Mouse (Mus musculus) spleen, adult 2 months (tissue): ENCODE data around the gene Alg10b. TPM values are rescaled to one million over a fixed set of nuclear protein-coding genes. Genes with fewer than 3 reads are reported as not detected.
"Not testable (repeated sequence)": the region's sequence is repeated elsewhere in the genome, so short reads cannot be mapped to it uniquely, and the experiment has no call there.

ENCODE experiments used
- DNase-seq, 2 experiments: peaks; one replicate each; pipeline versions ENCODE4 v3.0.0 to v3.0.0-alpha.2; 2012 to 2021; ENCODE audit warnings: low spot score in 2 of 2, low read depth in 1 of 2
- H3K27ac ChIP-seq: fragments of 200-500 bp; 2 replicates; pipeline ENCODE4 v1.5.1; 2012; ENCODE audit warnings: low read length, inconsistent platforms; ENCODE audit not compliant: insufficient read depth
- H3K27me3 ChIP-seq: fragments of 200-500 bp; 2 replicates; pipeline ENCODE4 v1.6.1; 2012; ENCODE audit warnings: mild to moderate bottlenecking, moderate library complexity, low read length, inconsistent platforms; ENCODE audit not compliant: control insufficient read depth, insufficient read depth
- H3K36me3 ChIP-seq: fragments of 200-500 bp; 2 replicates; pipeline ENCODE4 v1.6.1; 2012; ENCODE audit warnings: mild to moderate bottlenecking, low read length, inconsistent platforms; ENCODE audit not compliant: control insufficient read depth, insufficient read depth
- H3K4me1 ChIP-seq: fragments of 200-500 bp; 2 replicates; pipeline ENCODE4 v1.6.1; 2011; ENCODE audit warnings: inconsistent platforms; ENCODE audit not compliant: control insufficient read depth, insufficient read depth, insufficient read length
- H3K4me3 ChIP-seq: fragments of 200-500 bp; 2 replicates; pipeline ENCODE4 v1.5.1; 2011; ENCODE audit warnings: mild to moderate bottlenecking, inconsistent platforms; ENCODE audit not compliant: insufficient read depth, insufficient read length; ENCODE audit errors: extremely low read depth
- CTCF ChIP-seq: fragments of 200-500 bp; IDR thresholded peaks from 2 replicates; pipeline ENCODE4 v1.5.1; 2011; ENCODE audit warnings: mild to moderate bottlenecking, inconsistent platforms; ENCODE audit not compliant: insufficient read depth, insufficient read length, insufficient replicate concordance; ENCODE audit errors: extremely low read depth
- POLR2A ChIP-seq: fragments of 200-500 bp; IDR thresholded peaks from 2 replicates; pipeline ENCODE4 v1.6.1; 2011; ENCODE audit warnings: low read depth, low read length, inconsistent platforms
- WGBS: fragments of 180-500 bp; shearing (Covaris S2); methylation state at CpG from one replicate; pipeline ENCODE4 v1.1.7; 2018; 5-methylcytosine and 5-hydroxymethylcytosine counted together
- polyA plus RNA-seq: library from polyadenylated mRNA; depleted of rRNA; stranded (reverse); fragments of >200 nt; gene quantifications from 2 replicates; pipeline ENCODE4 v1.2.3, GENCODE M21; 2012; rRNA removed

Alg10b gene
- 4.2 and 4.4 TPM in 2 replicates for polyA plus RNA-seq

GRCm38 (mm10) chr15:90223969-90224750 lies at the start of gene Alg10b:
Gene Alg10b, plus strand, starts transcription at chr15:90224311.
- under 1% methylated on average over 57 of the region's 59 CpGs for WGBS
- Histone ChIP-seq H3K27ac (peak within 1 kb of the TSS; percentile 46), H3K4me1 (no peaks in the 10 kb centered on the region), H3K27me3 (no peaks in the 10 kb centered on the region), H3K4me3 (peak within 1 kb of the TSS; percentile 77), H3K36me3 (peaks cover 7% of the 10 kb centered on the region)
- TF ChIP-seq POLR2A (peak; percentile 26; the same call in 1 of the 2 replicates), CTCF (no peak)
- peak; percentile 74 to 81 for DNase-seq

DNA sequence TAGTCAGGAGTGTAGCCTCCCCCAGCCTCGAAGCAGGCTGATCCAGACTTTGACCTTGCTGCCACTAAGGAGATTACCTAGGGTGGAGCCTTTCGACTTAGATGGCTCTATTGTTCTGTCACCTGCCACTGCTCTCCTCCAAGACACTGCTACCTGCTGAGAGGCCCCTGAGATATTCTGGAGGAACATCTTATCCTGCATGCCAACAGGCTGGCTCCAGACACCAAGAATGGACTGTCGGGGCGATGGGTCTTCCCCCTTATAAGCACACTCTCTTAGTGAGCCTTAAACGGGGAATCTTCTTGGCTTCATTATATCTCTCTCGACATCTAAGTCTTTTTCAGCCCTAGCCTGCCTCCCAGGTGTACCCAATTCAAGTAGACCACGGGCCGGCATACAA lies 41.0 kb upstream of the Alg10b start:
- H3K27me3 ChIP-seq, DNase-seq, H3K4me3 ChIP-seq, H3K4me1 ChIP-seq, H3K36me3 ChIP-seq, H3K27ac ChIP-seq: not testable (repeated sequence)
- 84% methylated on average over 8 of the region's 8 CpGs for WGBS

GRCm38 (mm10) chr15:90183511-90183910 lies 40.6 kb upstream of the Alg10b start:
- H3K4me1 ChIP-seq, result no peaks in the 10 kb centered on the region
- no peaks in the 10 kb centered on the region for H3K27me3 ChIP-seq
- H3K36me3 ChIP-seq, result no peaks in the 10 kb centered on the region
- TF ChIP-seq POLR2A (no peak), CTCF (no peak)
- H3K27ac ChIP-seq, result no peak overlapping the region
- no peak overlapping the region for H3K4me3 ChIP-seq
- DNase-seq, result no peak
- WGBS, result 96% methylated on average over 6 of the region's 6 CpGs

GRCm38 (mm10) chr15:90184743-90185142 lies 39.4 kb upstream of the Alg10b start:
- no peaks in the 10 kb centered on the region for H3K4me1 ChIP-seq
- no peak overlapping the region for H3K4me3 ChIP-seq
- WGBS, result 93% methylated on average over 3 of the region's 3 CpGs
- no peak for TF ChIP-seq POLR2A
- TF ChIP-seq CTCF, result no peak
- no peak for DNase-seq
- no peaks in the 10 kb centered on the region for H3K27me3 ChIP-seq
- H3K27ac ChIP-seq, result no peak overlapping the region
- H3K36me3 ChIP-seq, result no peaks in the 10 kb centered on the region

GRCm38 (mm10) chr15:90189477-90189876 lies 34.6 kb upstream of the Alg10b start:
- TF ChIP-seq POLR2A, result no peak
- no peak for TF ChIP-seq CTCF
- DNase-seq, result no peak
- Histone ChIP-seq H3K27ac (no peak overlapping the region), H3K4me3 (no peak overlapping the region), H3K36me3 (no peaks in the 10 kb centered on the region), H3K4me1 (no peaks in the 10 kb centered on the region), H3K27me3 (no peaks in the 10 kb centered on the region)
- 29% methylated on average over 9 of the region's 9 CpGs for WGBS

DNA sequence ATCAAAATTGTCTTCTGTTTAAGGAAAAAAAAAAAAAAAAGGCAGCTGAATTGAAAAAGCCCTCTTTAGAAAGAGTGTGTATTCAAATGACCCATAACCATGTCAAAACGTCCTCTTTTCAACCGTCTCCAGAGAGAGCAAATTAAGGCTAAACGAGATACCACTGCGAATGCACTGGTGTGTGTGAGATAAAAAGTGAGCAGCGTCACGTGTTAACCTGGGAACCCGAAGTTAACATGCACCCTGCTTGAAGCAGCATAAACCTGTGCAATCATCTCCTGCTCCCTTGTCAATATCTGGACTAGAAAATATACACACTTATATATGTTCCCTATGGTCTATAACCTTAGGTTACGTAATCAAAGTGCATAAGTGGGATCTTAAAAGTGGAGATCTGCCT lies 10.2 kb upstream of the Alg10b start:
- Histone ChIP-seq H3K27ac (no peak overlapping the region), H3K27me3 (no peaks in the 10 kb centered on the region), H3K4me3 (no peak overlapping the region), H3K36me3 (no peaks in the 10 kb centered on the region), H3K4me1 (no peaks in the 10 kb centered on the region)
- 83% methylated on average over 8 of the region's 8 CpGs for WGBS
- no peak for DNase-seq
- TF ChIP-seq POLR2A (no peak), CTCF (no peak)

- no peaks in the 10 kb centered on the region for H3K36me3 ChIP-seq
- peak; percentile 37; the same call in 1 of the 2 replicates for TF ChIP-seq CTCF
- no peak for TF ChIP-seq POLR2A
- WGBS, result 12% methylated on average over 6 of the region's 6 CpGs
- H3K4me3 ChIP-seq, result no peak overlapping the region
- H3K4me1 ChIP-seq, result no peaks in the 10 kb centered on the region
- no peaks in the 10 kb centered on the region for H3K27me3 ChIP-seq
- peak in 1 of 2 experiments; percentile 41 for DNase-seq
- no peak overlapping the region for H3K27ac ChIP-seq
Measured at GRCm38 (mm10) chr15:90214913-90215312, 9.2 kb upstream of the Alg10b start.
